Mouse (Mus musculus): ENCODE data around the gene Rplp2.

Gene Rplp2

GRCm38 (mm10) chr7:141483114-141483653 lies 36.0 kb downstream of the Rplp2 start:
- no peak for DNase-seq (ENCODE audit: low spot score)

GRCm38 (mm10) chr7:141484186-141485120 lies 37.3 kb downstream of the Rplp2 start:
- DNase-seq (ENCODE audit: low spot score), result no peak

GRCm38 (mm10) chr7:141485186-141485585 lies 38.0 kb downstream of the Rplp2 start:
- DNase-seq (ENCODE audit: low spot score), result no peak

GRCm38 (mm10) chr7:141485606-141486005 lies 38.4 kb downstream of the Rplp2 start:
- no peak for DNase-seq (ENCODE audit: low spot score)

- no peak for DNase-seq (ENCODE audit: low spot score)
Measured at GRCm38 (mm10) chr7:141486239-141486638, 39.1 kb downstream of the Rplp2 start.

- DNase-seq (ENCODE audit: low spot score), result no peak
Measured at GRCm38 (mm10) chr7:141487141-141487540, 40.0 kb downstream of the Rplp2 start.

GRCm38 (mm10) chr7:141491151-141491550 lies 44.0 kb downstream of the Rplp2 start:
- no peak for DNase-seq (ENCODE audit: low spot score)

- no peak for DNase-seq (ENCODE audit: low spot score)
Measured at GRCm38 (mm10) chr7:141492738-141493137, 45.6 kb downstream of the Rplp2 start.

- no peak for DNase-seq (ENCODE audit: low spot score)
Measured at GRCm38 (mm10) chr7:141493729-141494128, 46.6 kb downstream of the Rplp2 start.

- no peak for DNase-seq (ENCODE audit: low spot score)
Measured at GRCm38 (mm10) chr7:141495379-141495778, 48.2 kb downstream of the Rplp2 start.

GRCm38 (mm10) chr7:141495940-141496339 lies 48.8 kb downstream of the Rplp2 start:
- no peak for DNase-seq (ENCODE audit: low spot score)

- DNase-seq (ENCODE audit: low spot score), result no peak
Measured at GRCm38 (mm10) chr7:141497600-141497999, 50.4 kb downstream of the Rplp2 start.

Data from layer of hippocampus, adult 9-10 months (tissue).